Mouse (Mus musculus): ENCODE measurements at regions not wholly inside any gene's neighbourhood (a gene's known extent, or its start where the extent isn't known, plus 50 kb on each side); places are given as distances from the start of the nearest gene placed in this dataset.

DNA sequence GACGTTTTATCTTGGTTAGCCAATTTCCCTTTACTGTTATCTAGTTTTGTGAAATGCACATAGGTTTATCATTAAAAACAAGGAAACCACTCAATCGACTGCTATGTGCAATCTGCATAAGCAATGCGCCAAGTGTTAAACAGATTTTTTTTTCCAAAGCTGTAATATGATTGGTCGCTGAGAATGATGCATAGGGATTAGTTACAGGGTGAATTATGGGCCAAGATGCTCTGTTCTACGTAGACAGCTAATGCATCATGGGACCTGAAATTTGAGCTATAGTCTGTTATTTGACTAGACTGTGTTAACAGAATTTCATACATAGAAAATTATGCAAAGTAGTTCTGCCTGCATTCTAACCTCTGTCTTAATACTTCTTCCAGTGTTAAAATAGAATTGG is 284.0 kb downstream of the Basp1 start:
- DNase-seq (ENCODE audit: inconsistent ontology term), result no peak

DNA sequence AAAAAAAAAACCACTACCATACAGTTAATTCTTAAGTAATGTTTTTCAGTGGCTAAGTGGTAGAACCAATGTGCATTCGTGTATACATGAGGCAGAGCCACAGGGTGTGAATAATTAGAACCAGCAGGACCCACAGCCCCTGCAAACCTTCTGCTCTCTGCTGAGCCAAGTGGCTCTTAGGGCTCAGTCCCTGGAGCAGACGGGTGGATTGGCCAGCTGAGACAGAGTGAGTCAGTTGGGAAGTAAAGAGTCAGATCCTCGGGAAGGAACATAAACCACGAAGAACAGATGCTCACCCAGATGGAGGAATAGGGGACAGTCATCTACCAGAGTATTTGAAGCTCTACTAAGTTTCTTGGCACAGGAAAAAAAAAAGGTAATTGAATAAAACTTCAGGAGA is 293.1 kb downstream of the Basp1 start:
- DNase-seq (ENCODE audit: inconsistent ontology term), result peak; percentile 34

DNA sequence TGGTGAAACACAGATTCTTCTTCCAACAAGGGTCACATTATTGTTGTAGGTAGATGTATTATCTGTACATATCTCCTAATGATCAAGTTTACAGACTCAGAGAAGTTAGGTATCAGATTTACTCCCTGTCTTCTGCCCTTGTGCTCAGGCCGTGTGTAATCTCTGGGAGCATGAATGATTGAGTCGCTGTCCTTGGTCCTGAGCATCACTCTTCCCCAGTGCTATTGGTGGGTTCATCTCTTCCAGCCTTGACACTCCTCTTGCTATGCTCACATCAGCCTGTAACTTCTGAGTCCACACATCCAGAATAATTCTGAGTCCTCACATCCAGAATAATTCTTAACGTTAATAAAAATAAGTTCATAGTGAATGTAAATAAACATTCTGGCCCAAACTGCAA is 295.6 kb downstream of the Basp1 start:
- peak; percentile 46 for DNase-seq (ENCODE audit: inconsistent ontology term)

DNA sequence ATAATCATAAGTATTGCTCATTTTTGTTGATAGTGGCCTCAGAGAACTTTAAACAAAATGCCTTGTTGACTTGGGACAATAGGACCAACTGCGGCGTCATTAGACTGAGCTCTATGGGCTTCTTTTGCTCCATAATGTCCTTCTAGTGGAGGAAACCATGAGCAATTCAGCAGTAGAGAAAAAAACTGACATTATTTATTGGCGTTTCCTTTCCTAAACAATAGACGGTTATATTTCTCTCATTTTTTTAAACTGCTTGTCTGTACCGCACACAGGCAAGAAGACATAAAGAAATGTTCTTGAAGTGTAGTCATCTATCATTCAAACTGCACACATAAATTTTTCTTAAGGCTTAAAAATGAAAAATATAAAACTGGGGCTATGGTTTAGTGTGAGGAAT is 310.8 kb downstream of the Basp1 start:
- DNase-seq (ENCODE audit: inconsistent ontology term), result no peak

DNA sequence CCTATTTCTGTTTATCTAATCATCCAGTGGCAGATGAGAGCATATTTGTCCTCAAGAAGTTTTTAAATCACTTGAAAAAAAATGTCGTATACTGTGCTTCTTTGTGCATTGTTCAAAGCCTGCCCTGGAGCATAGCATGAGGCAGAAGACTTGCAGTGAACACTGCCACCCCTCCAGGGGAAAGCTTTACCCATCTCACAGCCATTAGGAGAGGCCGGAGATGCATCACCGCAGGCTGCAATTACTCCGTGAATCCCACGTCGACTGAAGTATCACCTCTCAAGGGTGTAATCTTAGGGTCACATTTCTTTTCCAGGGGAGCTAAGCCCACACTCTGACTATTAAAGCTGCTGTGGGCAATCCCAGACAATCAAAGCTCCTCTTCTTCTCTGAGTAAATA is 319.8 kb downstream of the Basp1 start:
- DNase-seq (ENCODE audit: inconsistent ontology term), result no peak

DNA sequence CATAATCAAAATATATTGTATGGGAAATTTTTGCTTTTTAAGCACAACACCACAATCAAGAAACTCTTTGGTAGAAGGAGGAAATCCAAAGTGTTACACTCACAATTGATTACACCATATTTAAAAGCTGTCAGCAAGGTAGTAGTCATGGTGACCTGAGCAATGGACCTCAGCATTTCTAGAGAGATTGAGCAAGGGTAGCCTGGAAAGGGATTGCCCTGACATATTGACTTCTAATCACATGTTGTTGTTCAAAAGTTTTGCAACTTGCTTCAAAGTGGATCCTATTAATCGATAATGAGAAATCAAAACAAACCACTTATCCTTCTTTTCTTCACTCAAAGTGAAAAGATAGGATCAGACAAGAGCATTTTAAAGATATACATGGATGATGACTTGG is 343.9 kb downstream of the Basp1 start:
- no peak for DNase-seq (ENCODE audit: inconsistent ontology term)

DNA sequence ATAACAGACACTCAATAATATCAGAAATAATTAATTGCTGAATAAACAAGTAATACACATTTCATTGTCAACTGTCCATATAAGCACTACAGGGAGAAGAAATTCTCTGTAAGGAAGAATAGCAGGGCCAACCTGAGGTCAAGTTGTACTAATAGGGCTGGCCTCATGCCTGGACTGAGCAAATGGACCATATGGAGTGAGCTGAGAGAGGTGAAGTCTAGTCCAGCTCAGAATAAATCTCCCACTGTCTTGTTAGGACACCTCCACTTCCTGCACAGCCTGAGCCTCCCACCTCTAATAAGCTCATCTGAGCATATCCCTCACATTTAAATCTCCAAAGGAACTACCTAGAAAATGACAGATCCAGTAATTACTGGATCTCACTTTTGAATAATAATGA is 354.2 kb downstream of the Basp1 start:
- DNase-seq (ENCODE audit: inconsistent ontology term), result no peak

DNA sequence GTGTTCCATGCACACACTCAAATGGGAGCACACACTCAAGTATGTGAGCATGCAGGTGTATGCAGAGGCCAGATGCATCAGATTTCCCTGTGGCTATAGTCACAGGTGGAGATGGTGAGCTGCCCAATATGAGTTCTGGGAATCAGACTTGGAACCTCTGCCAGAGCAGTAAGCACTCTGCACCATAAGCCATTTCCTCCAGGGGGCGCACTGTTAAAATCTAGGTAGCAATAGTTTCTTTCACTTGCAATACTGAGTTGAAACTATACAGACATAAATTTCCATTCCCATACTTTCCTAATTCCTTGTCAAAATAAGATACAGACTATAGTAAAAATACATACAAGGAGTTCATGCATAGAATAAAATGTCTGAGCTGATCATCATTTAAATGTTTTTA is 365.7 kb downstream of the Basp1 start:
- no peak for DNase-seq (ENCODE audit: inconsistent ontology term)

DNA sequence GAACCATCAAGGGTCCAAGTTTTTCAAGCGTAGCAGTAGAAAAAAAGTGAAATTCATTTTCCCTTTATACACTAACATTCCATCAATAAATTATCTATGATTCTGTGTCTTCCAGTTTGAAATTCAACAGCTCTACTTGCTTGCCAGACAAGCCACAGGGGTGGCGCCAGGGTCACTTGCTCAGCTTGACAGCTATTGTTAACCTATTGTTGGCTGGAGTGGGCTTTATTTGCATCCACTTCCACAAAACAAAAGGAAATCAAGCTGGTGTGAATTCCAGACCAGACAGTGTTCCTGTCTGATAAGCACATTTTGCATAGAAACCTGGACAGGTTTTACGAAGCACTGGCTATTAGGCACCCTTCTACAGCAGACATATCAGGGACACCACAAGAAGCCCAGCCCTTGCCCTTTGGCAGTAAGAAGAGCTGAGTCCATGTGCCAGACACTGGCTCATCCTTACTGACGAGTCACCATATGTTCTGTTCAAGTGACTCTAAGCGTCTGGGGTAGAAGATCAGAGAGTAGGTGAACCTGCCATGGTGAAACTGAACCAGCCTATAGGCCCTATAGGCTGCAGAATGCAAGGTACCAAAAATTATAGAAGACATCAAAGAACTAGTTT is 366.9 kb downstream of the Basp1 start:
- peak; percentile 87 for DNase-seq (ENCODE audit: inconsistent ontology term)

DNA sequence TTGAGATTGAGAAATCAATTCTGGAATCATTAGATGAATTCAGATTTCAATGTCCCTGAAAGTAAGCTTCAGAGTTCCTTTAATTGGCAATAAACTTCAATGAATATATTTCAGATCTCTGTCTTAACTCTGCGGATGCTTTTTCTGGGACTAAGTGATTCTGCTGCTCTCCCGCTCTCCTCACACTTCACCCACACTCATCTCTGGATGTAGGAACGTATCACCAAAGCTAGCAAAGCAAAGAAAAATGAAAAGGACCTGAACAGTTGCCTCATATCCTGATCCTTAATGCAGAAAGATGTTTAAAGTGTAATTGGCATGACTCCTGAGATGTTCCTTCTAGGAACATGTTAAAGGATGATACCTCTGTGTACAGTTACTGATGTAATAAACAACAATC is 377.3 kb downstream of the Basp1 start:
- DNase-seq (ENCODE audit: inconsistent ontology term), result no peak

DNA sequence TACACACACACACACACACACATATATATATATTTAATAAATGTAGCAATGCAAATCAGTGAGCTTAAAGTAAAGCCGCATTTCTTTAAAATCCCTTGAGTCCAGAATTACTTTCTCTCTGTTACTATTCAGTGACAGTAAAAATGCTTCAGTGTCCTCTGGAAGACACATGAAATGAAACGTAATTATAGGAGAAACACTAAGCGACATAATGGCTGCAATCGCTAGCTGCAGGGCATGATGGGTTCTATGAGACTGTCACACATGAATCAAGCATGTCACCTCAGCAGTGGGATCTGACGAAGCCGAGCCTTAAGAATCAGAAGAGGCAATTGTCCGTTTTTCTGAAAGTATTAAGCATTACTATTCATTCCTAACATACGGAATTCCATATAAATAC is 385.7 kb downstream of the Basp1 start:
- no peak for DNase-seq (ENCODE audit: inconsistent ontology term)

DNA sequence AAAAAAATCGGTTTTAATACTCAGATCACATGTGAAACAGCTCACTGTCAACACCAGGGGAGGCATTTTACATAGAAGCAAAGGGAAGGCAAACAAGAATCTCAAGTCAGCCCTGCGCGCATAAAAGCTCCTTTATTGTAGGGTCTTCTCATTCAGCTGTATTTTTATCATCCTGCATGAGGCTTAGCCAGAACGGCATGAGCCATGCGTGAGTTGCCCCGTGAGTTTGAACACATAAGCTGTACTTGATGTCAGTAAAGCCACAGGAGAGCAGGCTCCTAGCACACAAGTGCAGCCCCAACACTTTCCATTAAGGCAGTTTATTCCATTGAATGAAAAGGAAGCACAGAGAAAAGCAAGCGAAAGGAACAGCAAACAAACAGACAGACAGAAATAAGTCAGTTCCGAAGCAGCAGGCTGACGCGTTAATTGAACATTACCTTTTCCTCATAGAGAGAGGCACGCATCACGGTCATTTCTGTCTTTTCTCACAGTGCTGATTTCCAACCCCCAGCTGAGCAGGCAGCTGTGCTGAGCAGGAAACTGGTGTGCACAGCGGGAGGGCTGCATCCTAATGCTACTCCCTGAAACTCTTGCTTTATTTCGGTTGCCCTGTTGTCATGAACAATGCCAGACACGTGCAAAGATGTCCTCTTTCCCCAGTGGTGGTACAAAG is 386.6 kb downstream of the Basp1 start:
- no peak for DNase-seq (ENCODE audit: inconsistent ontology term)

DNA sequence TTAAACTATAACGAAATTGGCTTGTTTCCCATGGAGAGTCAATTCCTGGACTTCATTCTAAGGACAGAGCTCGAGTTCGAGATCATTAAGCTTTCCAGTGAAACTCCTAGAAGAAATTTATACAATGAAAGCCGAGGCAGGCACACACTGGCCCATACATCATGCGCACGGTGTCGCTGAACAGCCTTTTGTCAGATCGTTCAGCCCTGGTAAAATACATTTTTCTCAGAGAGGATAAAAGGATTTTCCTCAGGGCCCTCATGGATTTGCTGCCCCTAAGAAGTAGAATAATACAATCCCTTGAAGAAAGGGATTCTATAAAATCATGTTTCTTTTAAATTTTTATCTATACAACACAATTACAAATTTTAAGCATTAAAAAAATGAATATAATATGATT is 387.2 kb downstream of the Basp1 start:
- DNase-seq (ENCODE audit: inconsistent ontology term), result no peak

DNA sequence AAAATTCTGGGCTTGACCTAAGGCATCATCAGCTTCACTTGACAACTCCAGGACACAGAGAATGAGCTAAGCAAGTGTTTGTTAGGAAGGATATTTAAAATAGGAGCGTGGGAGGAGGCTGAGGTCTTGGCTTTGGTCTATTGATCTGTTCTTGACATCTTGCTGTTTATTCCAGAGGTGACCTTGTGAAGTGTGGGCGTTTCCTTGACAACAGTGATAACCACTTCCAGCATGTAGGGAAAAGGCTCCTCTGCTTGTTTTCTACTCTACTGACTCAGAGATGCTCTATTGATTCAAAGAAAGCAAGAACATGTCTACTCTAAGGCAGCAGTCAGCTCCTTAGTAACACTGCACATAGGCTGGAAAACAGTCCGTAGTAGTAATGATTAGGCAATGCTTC is 392.6 kb downstream of the Basp1 start:
- no peak for DNase-seq (ENCODE audit: inconsistent ontology term)

DNA sequence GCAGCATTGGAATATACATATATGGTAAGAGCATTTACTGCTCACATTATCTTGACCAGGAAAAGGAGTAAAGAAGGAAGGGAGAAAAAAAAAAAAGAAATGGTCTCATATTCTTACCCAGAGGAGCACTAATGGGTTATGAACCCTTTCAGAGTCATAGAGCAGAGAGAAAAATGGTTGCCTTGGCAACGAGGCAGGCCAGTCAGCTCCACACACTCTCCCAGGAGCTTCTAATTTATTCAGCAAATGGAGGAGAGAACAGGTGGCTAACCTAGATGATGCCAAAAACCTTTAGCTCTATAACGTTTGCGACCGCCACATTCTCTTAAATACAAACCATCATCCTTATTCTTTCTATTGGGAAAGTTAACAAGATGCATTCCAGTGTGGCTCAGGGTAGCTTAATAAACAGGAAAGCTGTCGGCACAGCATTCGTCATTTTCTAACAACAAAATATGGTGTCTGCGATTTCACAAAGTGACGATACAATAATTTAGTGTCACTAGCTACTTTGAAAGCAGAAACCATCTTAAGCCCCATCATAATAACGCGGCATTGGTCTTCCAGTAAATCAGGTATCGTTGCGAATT is 394.1 kb downstream of the Basp1 start:
- no peak for DNase-seq (ENCODE audit: inconsistent ontology term)

DNA sequence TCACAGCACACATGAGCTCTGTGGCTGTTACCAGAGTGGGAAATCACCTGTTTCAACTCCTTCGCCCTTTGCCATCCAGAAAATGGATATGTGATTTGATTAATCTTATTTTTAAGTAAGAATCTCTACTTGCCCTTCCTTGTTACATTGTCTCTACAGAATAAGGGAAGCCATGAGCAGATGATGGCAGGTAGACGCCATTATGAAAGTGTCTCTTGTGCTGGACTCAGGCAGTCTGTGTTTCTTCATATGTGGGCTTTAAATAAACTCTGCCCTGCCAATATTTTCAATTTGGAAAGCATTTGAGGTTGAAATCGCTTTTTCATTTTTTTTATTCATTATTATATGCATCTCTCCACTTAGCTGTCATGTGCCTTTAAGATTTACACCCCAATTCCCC is 394.6 kb downstream of the Basp1 start:
- DNase-seq (ENCODE audit: inconsistent ontology term), result no peak

DNA sequence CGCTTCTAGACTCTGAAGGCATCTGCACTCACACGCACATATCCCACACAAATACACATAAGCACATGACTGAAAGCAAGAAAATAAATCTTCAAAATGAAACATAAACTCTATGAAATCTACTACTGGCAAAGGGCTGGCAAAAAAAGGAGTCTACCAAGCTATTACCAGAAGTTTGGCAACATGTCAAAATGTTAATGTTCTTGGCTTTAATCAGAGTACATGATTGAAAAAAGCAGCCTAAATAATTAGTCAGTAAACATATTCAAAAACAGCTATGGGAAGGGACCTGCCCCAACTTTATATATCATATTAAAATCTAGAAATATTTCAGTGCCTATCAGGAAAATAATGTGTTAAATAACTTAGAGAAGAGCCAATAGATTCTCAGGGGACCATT is 405.8 kb downstream of the Basp1 start:
- no peak for DNase-seq (ENCODE audit: inconsistent ontology term)

DNA sequence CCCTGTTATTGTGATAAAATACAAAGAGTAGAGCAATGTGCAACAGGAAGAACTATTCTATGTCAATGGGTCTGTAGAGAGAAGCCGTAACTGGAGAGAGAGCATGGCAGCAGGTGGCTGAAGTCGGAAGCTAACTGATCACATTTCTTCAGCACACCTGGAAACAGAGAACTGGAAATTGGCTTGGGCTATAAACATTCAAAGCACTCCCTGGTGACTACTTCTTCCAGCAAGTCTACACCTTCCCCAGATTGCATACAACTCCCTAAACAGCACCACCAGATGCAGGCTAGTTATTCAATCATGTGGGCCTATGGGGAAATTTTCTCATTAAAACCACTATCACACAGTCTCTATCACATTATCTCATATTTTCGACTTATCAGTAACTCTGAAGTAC is 413.4 kb downstream of the Basp1 start:
- no peak for DNase-seq (ENCODE audit: inconsistent ontology term)

DNA sequence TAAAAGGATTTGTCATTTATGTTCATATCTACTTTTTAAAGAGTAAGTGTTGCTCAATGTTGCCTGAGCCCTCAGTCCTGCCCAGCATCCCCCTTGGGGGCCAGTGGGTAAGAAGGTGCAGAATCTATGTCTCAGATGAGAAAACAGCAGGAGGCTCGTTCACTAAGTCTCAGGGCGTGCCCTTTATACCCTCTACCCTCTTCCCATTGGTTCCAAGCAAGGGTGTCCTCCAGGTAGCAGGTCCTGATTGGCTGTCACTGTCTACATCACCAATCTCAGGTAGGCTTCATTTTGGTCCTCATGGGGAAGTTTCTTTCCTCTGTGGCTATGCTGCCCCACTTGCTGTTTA is 420.3 kb downstream of the Basp1 start:
- DNase-seq (ENCODE audit: inconsistent ontology term), result no peak

DNA sequence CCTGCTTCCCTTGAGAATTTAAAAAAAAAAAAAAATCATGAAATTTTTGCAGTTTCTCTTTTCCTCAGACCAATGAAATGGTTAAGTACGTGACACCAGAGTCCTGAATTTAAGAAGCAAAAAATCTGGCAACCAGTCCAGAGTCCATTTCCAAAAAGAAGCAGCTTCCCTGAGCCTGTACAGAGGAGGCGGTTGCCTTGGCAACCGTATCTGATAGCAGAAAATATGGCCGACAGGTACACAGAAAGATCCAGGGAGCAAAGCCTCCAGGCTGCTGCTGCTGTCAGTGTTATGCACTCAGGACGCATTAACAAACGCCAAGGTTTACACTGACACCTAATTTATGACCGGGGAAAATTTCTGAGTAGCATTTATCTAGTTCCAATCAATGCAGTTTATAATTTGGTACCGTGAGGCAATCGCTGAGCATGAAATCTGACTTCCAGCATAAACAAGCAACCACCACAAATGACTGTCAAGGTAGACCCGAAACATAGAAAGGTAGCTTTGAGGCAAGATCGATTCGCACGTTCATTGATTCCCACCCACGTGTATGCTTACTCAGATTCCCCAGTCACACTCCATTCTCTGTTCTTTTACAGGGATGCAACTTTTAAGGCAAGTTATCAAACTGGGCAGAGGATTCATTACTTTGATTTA is 420.8 kb downstream of the Basp1 start:
- no peak for DNase-seq (ENCODE audit: inconsistent ontology term)

DNA sequence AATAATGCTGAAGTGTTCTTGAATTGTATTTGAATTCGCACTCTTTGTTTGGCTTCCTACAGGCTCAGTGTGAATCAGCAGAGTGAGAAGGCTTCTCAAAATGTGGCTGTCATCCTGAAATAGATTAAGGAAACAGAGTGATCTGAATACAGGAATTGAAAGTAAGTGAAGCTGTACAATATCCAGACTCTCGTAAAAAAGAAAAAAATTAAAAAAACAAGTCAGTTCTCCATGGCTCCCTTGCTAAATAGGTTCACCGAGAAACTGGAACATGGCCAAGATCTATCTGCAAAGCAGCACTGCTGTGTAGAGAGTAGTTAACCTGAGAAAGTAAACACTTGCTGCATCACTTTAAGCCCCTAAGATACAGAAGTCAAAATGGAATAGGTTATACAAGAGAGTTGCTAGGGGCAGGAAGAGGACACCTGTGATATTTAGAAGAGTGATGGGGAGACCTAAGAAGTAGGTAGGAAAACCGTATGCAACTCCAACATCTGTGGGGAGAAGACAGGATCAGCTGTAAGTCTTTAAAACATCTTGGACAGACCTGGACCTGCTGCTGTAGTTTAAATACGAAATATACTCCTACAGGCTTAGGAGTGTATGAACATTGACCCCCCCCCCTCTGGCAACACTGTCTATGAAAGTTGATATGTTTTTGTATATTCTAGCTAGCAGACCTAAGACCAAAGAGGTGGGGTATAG is 423.3 kb downstream of the Basp1 start:
- no peak for DNase-seq (ENCODE audit: inconsistent ontology term)

DNA sequence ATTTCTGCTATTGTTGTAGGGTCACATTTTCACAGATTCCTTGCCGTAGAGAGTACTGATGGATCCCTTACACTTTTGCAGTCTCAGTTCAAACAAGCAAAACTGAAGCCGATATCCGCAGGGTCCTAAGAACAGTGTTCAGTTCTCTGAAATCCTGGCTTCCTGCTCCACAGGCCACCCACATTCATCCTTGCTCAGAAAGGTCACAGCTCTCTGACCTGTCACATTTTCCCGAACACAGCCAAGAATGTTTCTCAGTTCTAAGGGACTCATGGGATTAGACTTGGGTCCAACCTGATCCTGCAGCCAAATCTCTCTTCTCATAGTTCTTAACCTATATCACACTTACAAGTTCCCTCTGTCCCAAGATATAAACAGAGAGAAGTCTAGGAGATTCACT is 432.7 kb downstream of the Basp1 start:
- no peak for DNase-seq (ENCODE audit: inconsistent ontology term)

DNA sequence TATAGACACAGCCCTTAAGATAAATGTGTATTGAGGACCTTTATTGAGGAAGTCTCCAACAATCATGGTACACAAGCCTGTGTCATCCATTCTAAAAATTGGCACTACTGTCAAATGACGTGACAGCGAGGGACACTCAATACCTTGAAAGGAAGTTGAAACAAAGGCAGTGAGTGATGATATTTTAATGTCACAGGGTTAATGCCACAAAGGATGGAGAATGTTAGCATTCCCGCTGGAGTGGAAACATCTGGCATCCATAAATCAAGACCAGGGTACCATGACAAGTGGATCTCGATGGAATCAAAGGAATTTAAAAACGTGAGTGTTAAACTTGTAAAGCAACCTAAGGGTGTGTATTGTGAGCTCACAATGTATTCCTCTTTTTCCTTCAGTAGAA is 441.5 kb downstream of the Basp1 start:
- no peak for DNase-seq (ENCODE audit: inconsistent ontology term)
